13 mouse cellular contexts compared by ENCODE assay signal in the genomic region with DNA sequence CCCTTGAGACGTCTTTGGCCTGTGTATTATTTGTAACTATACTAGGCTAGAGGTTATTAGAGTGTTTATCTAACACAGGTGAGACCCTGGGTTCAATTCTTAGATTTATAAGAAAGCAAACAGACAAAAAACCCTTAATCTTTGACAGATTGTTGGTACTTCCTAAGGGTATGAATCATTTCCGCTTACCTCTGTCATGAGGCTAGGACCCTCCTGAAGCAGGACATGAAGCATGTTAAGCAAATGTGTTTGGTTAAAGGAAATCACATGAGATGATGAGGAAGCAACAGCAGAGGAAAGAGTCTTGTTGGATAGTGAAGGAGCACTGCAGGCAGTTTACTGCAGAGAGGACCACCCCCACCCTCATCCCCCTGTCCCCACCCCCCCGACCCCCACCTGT.
"Had no signal": no experiment of that assay in that cellular context is flagged by ENCODE, and none has a peak within 500 bp of the region (broad histone marks: within the 10 kb centered on the region; RNA-seq: fewer than 3 reads in every experiment).

No protein-coding gene starts in this region.

- DNase-seq: kidney, postnatal 36 days; left cerebral cortex, postnatal 4 days; retina, postnatal 1 day; right cerebral cortex, postnatal 4 days; spleen, adult 18-20 months; thymus, postnatal 36 days had no signal

- H3K4me3 ChIP-seq: limb, embryonic 13.5 days; midbrain, embryonic 12.5 days; neural tube, embryonic 13.5 days had no signal

- H3K27me3 ChIP-seq: limb, embryonic 13.5 days; midbrain, embryonic 12.5 days; neural tube, embryonic 13.5 days had no signal

- H3K9ac ChIP-seq: limb, embryonic 13.5 days; midbrain, embryonic 12.5 days; neural tube, embryonic 13.5 days had no signal

- H3K27ac ChIP-seq: kidney, postnatal 0 days; limb, embryonic 13.5 days; midbrain, embryonic 12.5 days; neural tube, embryonic 13.5 days had no signal

- H3K4me2 ChIP-seq: limb, embryonic 13.5 days; liver, embryonic 11.5 days; midbrain, embryonic 12.5 days; neural tube, embryonic 13.5 days had no signal

- ATAC-seq: intestine, embryonic 16.5 days; midbrain, embryonic 16.5 days had no signal

- H3K4me1 ChIP-seq: midbrain, embryonic 12.5 days; neural tube, embryonic 13.5 days had no signal

- H3K9me3 ChIP-seq: limb, embryonic 13.5 days; midbrain, embryonic 12.5 days; neural tube, embryonic 13.5 days had no signal
